Mouse (Mus musculus) ovary, postnatal 14 days (tissue): ENCODE data around the gene Grap.
"Not testable (repeated sequence)": the region's sequence is repeated elsewhere in the genome, so short reads cannot be mapped to it uniquely, and the experiment has no call there.

Experiments
- DNase-seq: peaks from one replicate; pipeline ENCODE4 v3.0.0; 2022; ENCODE audit warnings: low spot score

Grap gene

DNA sequence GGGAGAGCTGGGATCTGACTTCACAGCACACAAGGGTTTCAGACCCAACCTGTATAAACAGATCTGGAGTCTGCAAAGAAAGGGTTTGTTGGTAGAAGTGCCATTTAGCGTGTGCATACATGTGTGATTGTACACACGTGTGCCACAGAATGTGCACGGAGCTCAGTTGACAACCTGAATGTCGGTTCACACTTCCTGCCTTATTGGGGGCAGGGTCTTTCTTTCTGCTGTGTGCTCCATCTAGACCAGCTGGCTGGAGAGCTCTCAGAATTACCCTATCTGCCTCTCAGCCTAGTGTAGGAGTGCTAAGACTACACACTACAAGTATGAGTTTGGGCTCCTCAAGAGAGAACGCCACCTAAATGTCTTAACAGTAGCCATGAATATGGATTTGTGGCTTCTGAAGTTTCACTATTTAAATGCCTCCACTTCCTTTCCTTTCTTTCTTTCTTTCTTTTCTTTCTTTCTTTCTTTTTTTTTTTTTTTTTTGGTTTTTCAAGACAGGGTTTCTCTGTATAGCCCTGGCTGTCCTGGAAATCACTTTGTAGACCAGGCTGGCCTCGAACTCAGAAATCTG, 13.4 kb upstream of the Grap start:
- DNase-seq: no peak

GRCm38 (mm10) chr11:61640585-61640984, 12.5 kb upstream of the Grap start:
- not testable (repeated sequence) for DNase-seq

DNA sequence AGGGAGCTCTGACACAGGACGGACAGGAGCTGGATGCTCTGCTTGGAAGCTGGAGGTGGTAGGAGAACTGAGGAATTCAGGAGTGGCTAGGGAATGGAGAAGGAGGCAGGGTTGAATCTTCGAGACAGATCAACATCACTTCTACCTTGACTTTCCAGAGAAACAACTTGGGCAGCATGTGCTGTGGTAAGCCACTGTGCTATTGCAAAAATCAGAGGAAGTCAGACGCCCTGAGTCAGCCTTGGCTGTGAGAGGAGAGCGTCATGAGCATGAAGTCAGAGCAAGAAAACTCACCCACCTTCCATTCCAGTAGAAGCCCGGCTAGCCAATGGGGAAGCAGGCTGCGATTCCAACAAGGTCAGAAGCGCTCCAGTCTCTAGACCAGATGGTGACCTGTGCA, 11.0 kb upstream of the Grap start:
- DNase-seq: no peak

GRCm38 (mm10) chr11:61643184-61643961, 9.7 kb upstream of the Grap start:
- no peak for DNase-seq

GRCm38 (mm10) chr11:61644576-61645326, 8.3 kb upstream of the Grap start:
- DNase-seq: no peak

DNA sequence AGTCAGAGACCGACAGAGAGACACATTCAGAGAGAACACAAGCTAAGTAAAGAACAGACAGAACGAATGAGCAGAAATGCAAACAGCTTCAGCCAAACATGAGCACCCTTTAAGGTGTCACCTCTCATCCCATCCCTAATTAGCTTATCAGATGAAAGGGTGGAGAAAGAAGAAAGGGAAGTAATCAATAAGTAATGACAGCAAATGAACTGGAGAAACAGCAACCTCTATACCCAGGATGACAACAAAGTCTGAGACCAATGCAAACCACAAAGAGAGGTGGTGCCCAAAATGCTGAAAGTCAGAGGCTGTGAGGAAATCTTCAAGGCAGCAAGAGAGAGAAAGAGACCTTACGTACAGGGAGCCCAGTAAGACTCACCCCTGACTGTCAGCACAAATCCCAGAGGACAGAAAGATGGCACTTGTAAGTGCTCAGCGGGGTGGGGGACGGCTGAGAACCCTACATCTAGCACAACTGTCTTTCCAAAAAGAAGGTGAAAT, 7.7 kb upstream of the Grap start:
- DNase-seq: no peak

- no peak for DNase-seq
Observed at GRCm38 (mm10) chr11:61646499-61647039, 6.5 kb upstream of the Grap start.

GRCm38 (mm10) chr11:61647110-61647910, 5.8 kb upstream of the Grap start:
- no peak for DNase-seq

GRCm38 (mm10) chr11:61647956-61648748, 4.9 kb upstream of the Grap start:
- no peak for DNase-seq

GRCm38 (mm10) chr11:61648749-61649115, 4.3 kb upstream of the Grap start:
- no peak for DNase-seq

DNA sequence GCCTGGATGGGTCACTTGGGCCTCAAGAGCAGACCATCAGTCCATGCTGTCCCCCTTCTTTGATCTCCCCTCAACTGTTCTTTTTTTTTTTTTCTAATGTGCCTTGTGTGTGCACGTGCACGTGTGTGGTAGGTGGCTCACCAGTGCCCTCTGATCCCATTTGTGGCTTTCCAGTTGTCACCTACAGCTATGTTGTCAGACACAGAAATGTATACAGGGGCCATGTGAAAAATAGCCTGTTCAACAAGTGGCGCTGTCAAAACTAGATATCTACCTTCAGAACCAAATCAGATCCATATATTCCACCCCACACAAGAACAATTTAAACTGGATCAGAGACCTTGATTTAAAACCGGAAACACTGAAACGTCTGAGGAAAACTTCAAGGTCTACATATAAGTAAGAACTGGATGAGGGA, 3.9 kb upstream of the Grap start:
- no peak for DNase-seq

DNA sequence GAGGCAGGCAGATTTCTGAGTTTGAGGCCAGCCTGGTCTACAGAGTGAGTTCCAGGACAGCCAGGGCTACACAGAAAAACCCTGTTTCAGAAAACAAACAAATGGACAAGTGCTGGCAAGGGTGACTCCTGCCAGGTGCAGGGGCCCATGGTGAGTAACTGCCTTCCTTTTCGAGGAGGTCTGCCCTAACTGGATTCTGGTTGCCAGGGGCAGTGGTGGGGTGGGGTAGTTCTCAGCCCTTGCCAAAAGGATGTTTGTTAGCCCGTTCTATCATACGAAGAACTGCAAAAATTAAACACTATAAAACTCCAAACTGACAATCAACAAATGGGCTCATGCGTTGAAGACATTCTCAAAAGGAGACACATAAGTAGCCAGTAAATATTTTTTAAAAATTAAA, 3.4 kb upstream of the Grap start:
- no peak for DNase-seq

DNA sequence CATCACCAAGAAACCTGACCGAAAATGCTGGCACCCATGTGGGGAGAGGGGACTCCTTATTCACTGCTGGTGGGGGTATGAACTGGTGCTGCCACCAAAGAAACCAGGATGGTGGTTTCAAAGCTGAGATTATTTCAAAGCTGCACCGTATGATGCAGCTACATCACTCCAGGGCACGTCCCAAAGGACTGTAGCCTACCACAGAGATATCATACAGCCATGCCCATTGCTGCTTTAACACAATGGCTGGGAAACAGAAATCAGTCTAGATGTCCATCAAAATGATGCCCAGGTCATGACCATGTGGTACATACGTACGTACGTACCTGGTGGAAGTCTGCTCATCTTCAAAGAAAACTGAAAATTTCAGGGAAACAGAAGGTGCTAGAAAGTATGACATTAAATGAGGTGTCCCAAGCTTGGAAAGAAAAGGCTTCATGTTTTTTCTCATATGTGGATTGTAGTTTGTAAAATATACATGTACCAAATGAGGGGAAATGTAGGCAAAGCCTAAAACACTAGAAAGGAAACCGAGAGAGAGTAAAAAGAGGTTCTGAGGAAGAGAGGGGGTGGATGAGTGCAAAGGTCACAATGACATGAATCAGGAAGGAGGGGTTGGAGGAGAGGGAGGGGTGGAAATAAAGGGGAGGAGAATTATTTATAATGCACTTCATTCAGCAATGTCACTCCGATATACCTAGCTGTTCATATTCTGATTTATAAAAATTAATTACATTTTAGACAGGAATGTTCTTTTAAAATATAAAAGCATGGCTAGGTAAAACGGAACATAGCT, 2.4 kb upstream of the Grap start:
- DNase-seq: no peak

- DNase-seq: no peak
Observed at GRCm38 (mm10) chr11:61652216-61652615, 849 bp upstream of the Grap start.

- no peak for DNase-seq
Observed at GRCm38 (mm10) chr11:61653568-61653967, 503 bp downstream of the Grap start.

- DNase-seq: no peak
Observed at GRCm38 (mm10) chr11:61654786-61655311, 1.8 kb downstream of the Grap start.

DNA sequence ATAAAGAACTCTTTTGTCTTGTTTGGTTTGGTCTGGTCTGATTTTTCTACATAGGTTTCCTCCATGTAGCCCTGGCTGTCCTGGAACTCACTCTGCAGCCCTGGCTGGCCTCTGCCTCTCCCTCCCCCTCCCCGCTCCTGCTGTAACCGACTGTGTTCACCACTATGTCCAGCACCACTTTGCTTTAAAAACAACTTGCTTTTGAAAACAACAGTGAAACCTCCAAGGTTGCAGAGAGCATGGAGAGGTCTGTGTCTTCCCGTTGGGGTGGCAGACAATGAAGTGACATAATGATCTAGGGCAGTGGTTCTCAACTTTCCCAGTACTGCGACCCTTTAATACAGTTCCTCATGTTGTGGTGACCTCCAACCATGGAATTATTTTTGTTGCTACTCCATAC, 2.6 kb downstream of the Grap start:
- no peak for DNase-seq

- DNase-seq: no peak
Observed at GRCm38 (mm10) chr11:61656148-61656850, 3.2 kb downstream of the Grap start.

GRCm38 (mm10) chr11:61657432-61657831, 4.4 kb downstream of the Grap start:
- DNase-seq: no peak
